Mouse (Mus musculus): Measurements from ENCODE around the gene Lpar2. TPM values are rescaled to one million over a fixed set of nuclear protein-coding genes. Genes with fewer than 3 reads are reported as not detected.

Lpar2 gene
- total RNA-seq, 4 experiments from 2014 or later: 0.57 to 0.68 (median 0.64) TPM

DNA sequence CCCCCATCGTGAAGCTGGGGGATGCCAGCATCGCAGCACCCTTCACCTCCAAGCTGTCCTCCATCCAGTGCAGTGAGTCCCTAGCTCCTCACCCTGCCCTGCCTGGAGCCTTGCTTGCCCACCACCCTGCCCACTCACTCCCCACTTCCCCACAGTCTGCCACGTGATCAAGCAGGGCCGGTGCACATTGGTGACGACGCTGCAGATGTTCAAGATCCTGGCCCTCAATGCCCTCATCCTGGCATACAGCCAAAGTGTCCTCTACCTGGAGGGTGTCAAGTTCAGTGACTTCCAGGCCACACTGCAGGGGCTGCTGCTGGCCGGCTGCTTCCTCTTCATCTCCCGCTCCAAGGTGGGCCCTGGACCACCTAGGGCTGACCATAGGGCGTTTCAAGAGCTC lies 16.7 kb upstream of the Lpar2 start:
- peak in 1 of 2 experiments; percentile 3 for DNase-seq (ENCODE audit: low spot score in 2 of 2)

DNA sequence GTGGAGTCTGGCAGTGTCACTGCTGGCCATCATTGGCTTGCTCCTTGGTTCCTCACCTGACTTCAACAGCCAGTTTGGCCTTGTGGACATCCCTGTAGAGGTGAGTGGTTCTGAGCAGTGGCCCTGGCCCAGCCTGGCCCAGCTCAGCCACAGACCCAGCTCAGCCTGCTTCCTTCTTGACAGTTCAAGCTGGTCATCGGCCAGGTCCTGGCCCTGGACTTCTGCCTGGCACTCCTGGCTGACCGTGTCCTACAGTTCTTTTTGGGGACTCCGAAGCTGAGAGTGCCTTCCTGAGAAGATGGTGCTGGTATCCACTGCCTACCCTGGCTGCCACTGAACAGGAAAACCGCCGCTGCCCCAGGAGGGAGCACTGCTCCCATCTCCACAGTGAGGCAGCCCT lies 15.0 kb upstream of the Lpar2 start:
- no peak for DNase-seq (ENCODE audit: low spot score in 2 of 2)

- DNase-seq (ENCODE audit: low spot score in 2 of 2): no peak
Measured at GRCm38 (mm10) chr8:69808094-69808863, 13.9 kb upstream of the Lpar2 start, which contains the start of gene Gmip. TSS of gene Gmip (plus strand) at chr8:69808679.

- DNase-seq (ENCODE audit: low spot score in 2 of 2): no peak
Measured at GRCm38 (mm10) chr8:69808864-69809403, 13.3 kb upstream of the Lpar2 start.

- DNase-seq (ENCODE audit: low spot score in 2 of 2): no peak
Measured at GRCm38 (mm10) chr8:69809820-69810219, 12.4 kb upstream of the Lpar2 start.

GRCm38 (mm10) chr8:69814881-69815280 lies 7.3 kb upstream of the Lpar2 start:
- no peak for DNase-seq (ENCODE audit: low spot score in 2 of 2)

DNA sequence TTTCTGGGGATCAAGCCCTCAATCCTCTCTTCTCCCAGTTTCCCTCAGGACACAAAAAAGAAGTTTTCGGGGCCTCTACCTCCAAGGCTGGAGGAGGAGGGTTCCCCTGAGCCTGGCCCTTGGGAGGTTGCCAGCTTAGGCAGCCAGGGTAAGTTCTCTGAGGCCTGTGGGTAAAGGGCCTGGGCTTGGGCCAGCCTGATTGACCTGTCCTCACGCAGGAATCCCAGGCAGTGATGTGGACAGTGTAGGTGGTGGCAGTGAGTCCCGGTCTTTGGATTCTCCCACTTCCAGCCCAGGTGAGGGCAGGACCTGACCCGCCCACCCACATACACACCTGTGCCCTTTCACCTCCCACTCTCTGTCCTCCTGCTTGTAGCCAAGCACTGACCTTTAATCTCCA lies 6.8 kb upstream of the Lpar2 start:
- no peak for DNase-seq (ENCODE audit: low spot score in 2 of 2)

- no peak for DNase-seq (ENCODE audit: low spot score in 2 of 2)
Measured at GRCm38 (mm10) chr8:69820466-69820865, 1.8 kb upstream of the Lpar2 start.

DNA sequence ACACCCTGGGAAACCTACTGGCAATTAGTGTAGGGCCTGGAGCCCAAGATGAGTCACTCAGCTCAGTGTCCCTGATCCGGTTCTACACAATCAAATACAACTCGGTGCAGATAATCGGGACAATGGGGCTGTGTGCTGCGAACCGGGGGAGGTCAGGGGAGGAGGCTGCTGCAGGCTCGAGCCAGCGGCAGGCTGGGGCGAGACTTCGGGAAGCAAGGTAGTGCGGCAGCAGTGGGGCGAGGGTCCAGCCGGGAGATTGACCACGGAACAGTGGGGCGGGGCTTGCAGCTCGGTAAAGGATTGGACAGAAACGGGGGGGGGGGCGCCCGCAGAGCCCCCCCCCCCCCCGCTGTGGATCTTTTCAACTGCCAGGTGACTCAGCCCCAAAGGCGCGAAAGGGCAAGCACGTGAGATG lies 251 bp upstream of the Lpar2 start:
- DNase-seq (ENCODE audit: low spot score in 2 of 2): no peak

DNA sequence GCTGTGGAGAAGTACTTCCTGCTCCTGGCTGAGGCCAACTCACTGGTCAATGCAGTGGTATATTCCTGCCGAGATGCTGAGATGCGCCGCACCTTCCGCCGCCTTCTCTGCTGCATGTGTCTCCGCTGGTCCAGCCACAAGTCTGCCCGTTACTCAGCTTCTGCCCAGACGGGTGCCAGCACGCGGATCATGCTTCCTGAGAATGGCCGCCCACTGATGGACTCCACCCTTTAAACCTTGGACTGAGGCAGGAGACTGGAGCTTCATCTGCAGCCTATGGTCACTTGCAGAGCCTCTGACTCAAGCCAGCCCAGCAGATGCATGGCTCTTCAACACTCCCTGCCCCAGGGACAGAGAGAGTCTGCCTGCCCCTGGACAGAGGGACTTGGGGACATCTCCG lies 4.1 kb downstream of the Lpar2 start:
- no peak for DNase-seq (ENCODE audit: low spot score in 2 of 2)

- peak; percentile 83 to 98 for DNase-seq (ENCODE audit: low spot score in 2 of 2)
Measured at GRCm38 (mm10) chr8:69832298-69832853, 10.1 kb downstream of the Lpar2 start, which contains the start of gene Pbx4. TSS of gene Pbx4 (plus strand) at chr8:69832491.

- no peak for DNase-seq (ENCODE audit: low spot score in 2 of 2)
Measured at GRCm38 (mm10) chr8:69837057-69837682, 14.9 kb downstream of the Lpar2 start.

DNA sequence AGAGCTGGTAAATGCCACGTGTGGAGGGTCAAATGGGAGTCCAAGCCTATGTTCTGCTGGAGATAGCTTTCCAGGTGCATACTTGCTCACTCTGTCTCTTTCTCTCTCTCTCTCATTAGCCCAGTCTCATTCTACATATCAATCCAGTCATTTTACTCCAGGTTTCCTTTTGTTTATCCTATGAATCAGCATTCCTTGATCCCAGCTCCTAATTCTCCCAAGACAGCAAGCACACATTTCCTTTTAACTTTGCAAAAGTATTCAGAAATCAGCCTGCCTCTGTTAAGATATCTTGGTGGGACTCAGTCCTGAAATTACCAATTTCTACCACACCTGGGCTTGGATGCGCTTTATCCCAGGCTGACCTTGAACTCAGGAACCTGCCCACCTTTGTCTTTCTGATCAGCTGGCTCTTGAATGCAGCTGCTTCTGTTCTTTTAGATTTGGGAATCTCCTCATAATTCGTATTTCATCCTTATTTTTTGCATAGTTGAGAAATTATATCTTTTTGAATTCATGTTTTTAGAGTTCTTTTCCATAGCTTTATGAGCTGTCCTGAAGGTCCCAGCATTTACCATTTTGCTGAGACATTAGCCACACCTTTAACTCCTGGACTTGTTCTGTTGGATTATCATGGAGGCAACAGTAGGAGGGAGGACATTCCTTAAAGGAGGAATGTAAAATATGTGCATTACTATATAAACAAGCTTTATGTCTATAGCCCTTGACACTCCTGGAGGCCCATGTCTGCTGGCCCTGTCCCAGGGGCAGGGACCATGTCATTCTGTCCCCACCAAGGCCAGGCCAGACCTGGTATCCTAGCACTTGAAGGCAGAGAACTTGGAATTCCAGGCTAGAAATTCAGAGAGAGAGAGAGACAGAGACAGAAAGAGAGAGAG lies 25.2 kb downstream of the Lpar2 start:
- DNase-seq (ENCODE audit: low spot score in 2 of 2): no peak

- no peak for DNase-seq (ENCODE audit: low spot score in 2 of 2)
Measured at GRCm38 (mm10) chr8:69848951-69849350, 26.7 kb downstream of the Lpar2 start.

DNA sequence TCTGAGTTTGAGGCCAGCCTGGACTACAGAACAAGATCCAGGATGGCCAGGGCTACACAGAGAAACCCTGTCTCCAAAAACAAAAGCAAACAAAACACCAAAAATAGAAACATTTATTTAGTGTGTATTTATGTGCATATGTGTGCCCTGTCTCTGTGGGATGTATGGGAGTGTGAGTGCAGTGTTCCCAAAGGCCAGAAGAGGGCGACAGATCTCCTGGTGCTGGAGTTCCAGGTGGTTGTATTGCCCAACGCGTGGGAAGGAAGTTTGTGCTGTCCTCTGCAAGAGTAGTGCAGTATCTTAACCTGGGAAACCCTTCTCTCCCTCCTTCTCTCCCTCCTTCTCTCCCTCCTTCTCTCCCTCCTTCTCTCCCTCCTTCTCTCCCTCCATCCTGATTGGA lies 27.7 kb downstream of the Lpar2 start:
- DNase-seq (ENCODE audit: low spot score in 2 of 2): no peak

DNA sequence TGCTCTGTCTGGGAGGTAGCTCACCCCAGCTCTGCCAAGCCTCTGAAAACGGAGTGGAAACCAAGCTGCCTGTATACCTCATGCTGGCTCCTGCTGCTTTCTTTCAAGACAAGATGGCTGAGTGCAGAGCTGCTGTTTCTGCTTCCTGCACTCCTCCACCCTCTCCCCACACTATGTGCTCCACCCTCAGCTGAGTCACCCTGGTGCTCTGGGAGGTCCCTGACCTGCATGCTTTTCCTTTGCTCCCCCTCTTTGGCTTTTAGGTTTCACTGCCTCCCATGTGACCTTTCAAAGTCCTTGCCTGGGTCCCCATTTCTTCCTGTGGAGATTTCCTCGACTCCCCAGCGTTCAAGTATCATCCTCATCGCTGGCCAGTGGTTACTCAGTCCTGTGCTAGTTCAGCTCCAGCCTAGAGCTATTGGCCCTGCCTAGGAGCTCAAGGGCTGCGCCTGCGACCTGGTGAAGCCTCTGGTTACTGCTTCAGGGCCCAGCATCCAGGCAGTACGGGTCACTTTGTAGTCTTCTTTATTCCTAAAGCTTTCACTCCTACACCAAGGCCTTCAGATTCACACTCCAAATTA lies 28.8 kb downstream of the Lpar2 start:
- no peak for DNase-seq (ENCODE audit: low spot score in 2 of 2)

DNA sequence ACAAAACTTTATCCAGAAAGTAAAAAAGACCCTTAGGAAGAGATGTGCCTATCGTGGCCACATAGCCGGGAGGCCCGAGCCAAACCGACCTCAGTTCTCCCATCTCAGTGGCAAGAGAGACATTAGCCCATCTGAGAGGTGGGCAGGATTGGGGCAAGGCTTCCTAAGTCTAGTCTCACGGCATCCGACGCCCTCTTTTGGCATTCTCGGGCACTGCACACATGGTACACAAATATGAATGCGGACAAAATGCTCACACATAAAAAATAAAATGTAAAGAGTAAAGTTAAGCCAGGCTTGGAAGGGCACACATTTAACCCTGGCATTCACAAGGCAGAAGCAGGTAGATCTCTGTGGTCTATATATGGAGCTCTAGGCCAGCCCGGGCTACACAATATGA lies 31.6 kb downstream of the Lpar2 start:
- no peak for DNase-seq (ENCODE audit: low spot score in 2 of 2)

DNA sequence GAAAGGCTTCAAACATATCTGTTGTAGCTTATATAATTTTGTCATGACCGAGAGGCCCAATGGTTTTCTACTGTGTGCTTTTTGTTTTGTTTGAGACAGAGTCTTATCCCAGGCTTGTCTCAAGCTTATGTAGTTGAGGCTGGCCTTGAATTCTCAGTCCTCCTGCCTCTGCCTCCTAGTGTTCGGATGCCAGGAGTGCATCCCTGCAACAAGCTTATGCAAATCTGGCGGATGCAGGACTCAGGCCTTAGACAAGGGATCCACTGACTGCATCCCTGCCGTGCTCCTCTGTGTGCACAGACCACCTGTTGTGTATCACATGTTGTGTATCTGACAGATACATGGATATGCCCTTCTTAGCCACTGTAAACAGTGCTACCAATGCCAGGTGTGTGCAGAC lies 38.6 kb downstream of the Lpar2 start:
- DNase-seq (ENCODE audit: low spot score in 2 of 2): no peak

GRCm38 (mm10) chr8:69861251-69861650 lies 39.0 kb downstream of the Lpar2 start:
- no peak for DNase-seq (ENCODE audit: low spot score in 2 of 2)

DNA sequence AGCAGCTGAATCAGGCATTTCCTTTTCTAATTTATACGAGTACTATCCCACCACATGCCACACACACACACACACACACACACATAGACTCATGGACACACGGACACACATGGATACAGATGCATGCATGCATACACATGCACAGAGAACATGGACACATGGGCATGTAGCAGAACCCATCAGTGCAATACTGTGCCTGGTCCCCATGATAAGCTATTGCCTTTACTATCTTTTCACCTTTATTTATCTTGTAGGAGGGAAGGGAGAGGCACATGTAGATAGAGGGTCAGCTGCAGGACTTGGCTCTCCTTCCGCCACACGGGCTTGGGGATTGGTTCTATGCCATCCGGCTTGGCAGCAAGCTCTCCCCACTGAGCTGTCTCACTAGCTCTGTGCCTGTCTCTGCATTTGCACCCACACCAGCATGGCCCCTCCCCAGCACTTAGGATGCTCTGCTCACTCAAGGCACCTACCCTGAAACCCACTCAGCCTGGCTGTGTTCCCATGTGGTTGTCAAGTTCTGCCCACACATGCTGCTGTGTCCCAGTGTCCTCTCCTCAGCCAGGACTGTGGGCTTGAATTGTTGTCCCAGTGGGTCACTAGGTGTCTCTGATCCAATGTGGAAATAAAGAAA lies 41.3 kb downstream of the Lpar2 start:
- DNase-seq (ENCODE audit: low spot score in 2 of 2): no peak

Data from left cerebral cortex, adult 8-10 months (tissue).